Mouse (Mus musculus): ENCODE data around the gene Oaz2. TPM values are rescaled to one million over a fixed set of nuclear protein-coding genes. Genes with fewer than 3 reads are reported as not detected.
"Not testable (repeated sequence)": the region's sequence is repeated elsewhere in the genome, so short reads cannot be mapped to it uniquely, and the experiment has no call there.

Oaz2 gene
- polyA plus RNA-seq, 1 experiment from 2014 or later, result 401 TPM

GRCm38 (mm10) chr9:65680938-65681633 lies 13.3 kb downstream of the Oaz2 start:
- ATAC-seq (replicated peaks), result no peak
- Histone ChIP-seq H3K27ac (no peak overlapping the region), H3K36me3 (replicated peaks) (0 out of 2 replicates have a peak, but pooled peaks cover under 1% of the 10 kb centered on the region), H3K9me3 (no peaks in the 10 kb centered on the region), H3K9ac (no peak overlapping the region), H3K4me1 (peaks cover 64% of the 10 kb centered on the region), H3K27me3 (replicated peaks) (no peaks in the 10 kb centered on the region), H3K4me2 (no peak overlapping the region), H3K4me3 (no peak overlapping the region)
- 89% methylated on average over 4 of the region's 4 CpGs for WGBS

GRCm38 (mm10) chr9:65681634-65681940 lies 13.8 kb downstream of the Oaz2 start:
- peaks cover 64% of the 10 kb centered on the region for H3K4me1 ChIP-seq
- ATAC-seq (replicated peaks), result no peak
- H3K9me3 ChIP-seq, result no peaks in the 10 kb centered on the region
- no peak overlapping the region for H3K27ac ChIP-seq
- H3K9ac ChIP-seq, result no peak overlapping the region
- peaks cover 6% of the 10 kb centered on the region; the same call in 1 of the 2 replicates for H3K36me3 ChIP-seq (replicated peaks)
- no peaks in the 10 kb centered on the region for H3K27me3 ChIP-seq (replicated peaks)
- no peak overlapping the region for H3K4me3 ChIP-seq
- no peak overlapping the region for H3K4me2 ChIP-seq
- 79% methylated on average over 2 of the region's 2 CpGs for WGBS

GRCm38 (mm10) chr9:65682183-65682582 lies 14.4 kb downstream of the Oaz2 start:
- Histone ChIP-seq H3K27me3 (replicated peaks) (no peaks in the 10 kb centered on the region), H3K4me2 (no peak overlapping the region), H3K36me3 (replicated peaks) (peaks cover 6% of the 10 kb centered on the region; the same call in 1 of the 2 replicates), H3K4me1 (peaks cover 63% of the 10 kb centered on the region), H3K4me3 (no peak overlapping the region), H3K9me3 (no peaks in the 10 kb centered on the region), H3K27ac (no peak overlapping the region), H3K9ac (no peak overlapping the region)
- no peak for ATAC-seq (replicated peaks)
- WGBS, result 83% methylated on average over 3 of the region's 3 CpGs

GRCm38 (mm10) chr9:65682994-65683393 lies 15.2 kb downstream of the Oaz2 start:
- H3K9ac ChIP-seq, result no peak overlapping the region
- no peak overlapping the region for H3K4me2 ChIP-seq
- H3K36me3 ChIP-seq (replicated peaks), result peaks cover 11% of the 10 kb centered on the region
- no peak overlapping the region for H3K27ac ChIP-seq
- no peaks in the 10 kb centered on the region for H3K9me3 ChIP-seq
- WGBS, result 69% methylated on average over 1 of the region's 1 CpGs
- H3K4me3 ChIP-seq, result no peak overlapping the region
- ATAC-seq (replicated peaks), result no peak
- H3K4me1 ChIP-seq, result peaks cover 55% of the 10 kb centered on the region
- H3K27me3 ChIP-seq (replicated peaks), result no peaks in the 10 kb centered on the region

GRCm38 (mm10) chr9:65684704-65685103 lies 16.9 kb downstream of the Oaz2 start:
- WGBS, result 80% methylated on average over 2 of the region's 2 CpGs
- H3K4me3 ChIP-seq, result no peak overlapping the region
- no peaks in the 10 kb centered on the region for H3K27me3 ChIP-seq (replicated peaks)
- H3K27ac ChIP-seq, result no peak overlapping the region
- H3K9me3 ChIP-seq, result no peaks in the 10 kb centered on the region
- H3K9ac ChIP-seq, result no peak overlapping the region
- ATAC-seq (replicated peaks), result no peak
- H3K4me2 ChIP-seq, result no peak overlapping the region
- H3K4me1 ChIP-seq, result peaks cover 37% of the 10 kb centered on the region
- peaks cover 17% of the 10 kb centered on the region for H3K36me3 ChIP-seq (replicated peaks)

- not testable (repeated sequence) for ATAC-seq (replicated peaks); H3K9me3 ChIP-seq; H3K9ac ChIP-seq; H3K4me3 ChIP-seq; H3K27ac ChIP-seq; H3K4me2 ChIP-seq; H3K27me3 ChIP-seq (replicated peaks)
- Histone ChIP-seq H3K4me1 (peaks cover 19% of the 10 kb centered on the region), H3K36me3 (replicated peaks) (peaks cover 28% of the 10 kb centered on the region)
- WGBS, result 54% methylated on average over 2 of the region's 2 CpGs
Observed at GRCm38 (mm10) chr9:65689869-65690268, 22.1 kb downstream of the Oaz2 start.

GRCm38 (mm10) chr9:65692466-65692865 lies 24.7 kb downstream of the Oaz2 start:
- Histone ChIP-seq H3K9ac (no peak overlapping the region), H3K9me3 (no peaks in the 10 kb centered on the region), H3K36me3 (replicated peaks) (peaks cover 24% of the 10 kb centered on the region), H3K27ac (no peak overlapping the region), H3K4me1 (peaks cover 23% of the 10 kb centered on the region), H3K27me3 (replicated peaks) (no peaks in the 10 kb centered on the region), H3K4me3 (no peak overlapping the region), H3K4me2 (no peak overlapping the region)
- no peak for ATAC-seq (replicated peaks)
- WGBS, result 14% methylated on average over 3 of the region's 3 CpGs

GRCm38 (mm10) chr9:65692959-65693603 lies 25.3 kb downstream of the Oaz2 start:
- Histone ChIP-seq H3K27ac (peak overlapping the region; percentile 34; the same call in 1 of the 2 replicates), H3K4me3 (no peak overlapping the region), H3K27me3 (replicated peaks) (no peaks in the 10 kb centered on the region), H3K36me3 (replicated peaks) (peaks cover 20% of the 10 kb centered on the region), H3K4me1 (peaks cover 23% of the 10 kb centered on the region), H3K9me3 (no peaks in the 10 kb centered on the region), H3K9ac (no peak overlapping the region), H3K4me2 (no peak overlapping the region)
- no peak for ATAC-seq (replicated peaks)
- WGBS, result 32% methylated on average over 5 of the region's 5 CpGs

GRCm38 (mm10) chr9:65695646-65696045 lies 27.8 kb downstream of the Oaz2 start:
- Histone ChIP-seq H3K4me3 (no peak overlapping the region), H3K27ac (0 out of 2 replicates have a peak overlapping the region, but pooled peaks have one; percentile 13), H3K36me3 (replicated peaks) (peaks cover 16% of the 10 kb centered on the region; the same call in 1 of the 2 replicates), H3K4me2 (no peak overlapping the region), H3K4me1 (peaks cover 23% of the 10 kb centered on the region), H3K9me3 (no peaks in the 10 kb centered on the region), H3K9ac (no peak overlapping the region), H3K27me3 (replicated peaks) (no peaks in the 10 kb centered on the region)
- peak; percentile 8; the same call in 1 of the 2 replicates for ATAC-seq (replicated peaks)
- WGBS, result 74% methylated on average over 3 of the region's 3 CpGs

- Histone ChIP-seq H3K9me3 (no peaks in the 10 kb centered on the region), H3K4me1 (peaks cover 23% of the 10 kb centered on the region), H3K9ac (no peak overlapping the region), H3K36me3 (replicated peaks) (peaks cover 19% of the 10 kb centered on the region; the same call in 1 of the 2 replicates), H3K4me2 (no peak overlapping the region), H3K4me3 (no peak overlapping the region), H3K27me3 (replicated peaks) (no peaks in the 10 kb centered on the region), H3K27ac (0 out of 2 replicates have a peak overlapping the region, but pooled peaks have one; percentile 13)
- no peak for ATAC-seq (replicated peaks)
Observed at GRCm38 (mm10) chr9:65696337-65696736, 28.5 kb downstream of the Oaz2 start.

GRCm38 (mm10) chr9:65697356-65697755 lies 29.6 kb downstream of the Oaz2 start:
- H3K4me2 ChIP-seq, result no peak overlapping the region
- H3K27ac ChIP-seq, result no peak overlapping the region
- no peak for ATAC-seq (replicated peaks)
- no peak overlapping the region for H3K4me3 ChIP-seq
- no peak overlapping the region for H3K9ac ChIP-seq
- peaks cover 25% of the 10 kb centered on the region; the same call in 1 of the 2 replicates for H3K36me3 ChIP-seq (replicated peaks)
- H3K9me3 ChIP-seq, result no peaks in the 10 kb centered on the region
- peaks cover 19% of the 10 kb centered on the region for H3K4me1 ChIP-seq
- no peaks in the 10 kb centered on the region for H3K27me3 ChIP-seq (replicated peaks)
- WGBS, result 83% methylated on average over 7 of the region's 7 CpGs

GRCm38 (mm10) chr9:65697992-65698391 lies 30.2 kb downstream of the Oaz2 start:
- no peak overlapping the region for H3K27ac ChIP-seq
- H3K4me3 ChIP-seq, result no peak overlapping the region
- ATAC-seq (replicated peaks), result no peak
- peaks cover 27% of the 10 kb centered on the region; the same call in 1 of the 2 replicates for H3K36me3 ChIP-seq (replicated peaks)
- H3K27me3 ChIP-seq (replicated peaks), result no peaks in the 10 kb centered on the region
- H3K9me3 ChIP-seq, result no peaks in the 10 kb centered on the region
- H3K4me2 ChIP-seq, result no peak overlapping the region
- H3K9ac ChIP-seq, result no peak overlapping the region
- peaks cover 13% of the 10 kb centered on the region for H3K4me1 ChIP-seq

Data from midbrain, embryonic 15.5 days (tissue).